Mouse (Mus musculus): ENCODE results near the gene Nbas. TPM values are rescaled to one million over a fixed set of nuclear protein-coding genes. Genes with fewer than 3 reads are reported as not detected.

Gene Nbas
- polyA plus RNA-seq, 1 experiment from 2014 or later, result 16.2 TPM

GRCm38 (mm10) chr12:13575605-13576600, 307.0 kb downstream of the Nbas start:
- peak overlapping the region; percentile 27; the same call in 1 of the 2 replicates for H3K27ac ChIP-seq (replicated peaks)
- no peak overlapping the region for H3K4me3 ChIP-seq
- peaks cover 31% of the 10 kb centered on the region for H3K4me1 ChIP-seq
- no peaks in the 10 kb centered on the region for H3K9me3 ChIP-seq
- H3K36me3 ChIP-seq (replicated peaks), result no peaks in the 10 kb centered on the region
- WGBS, result 90% methylated on average over 5 of the region's 5 CpGs
- DNase-seq (ENCODE audit: low spot score), result no peak
- H3K27me3 ChIP-seq (replicated peaks; ENCODE audit: low read depth, poor library complexity, severe bottlenecking), result no peaks in the 10 kb centered on the region

GRCm38 (mm10) chr12:13576761-13577160, 307.8 kb downstream of the Nbas start:
- WGBS, result 82% methylated on average over 4 of the region's 4 CpGs
- Histone ChIP-seq H3K27me3 (replicated peaks; ENCODE audit: low read depth, poor library complexity, severe bottlenecking) (no peaks in the 10 kb centered on the region), H3K4me3 (no peak overlapping the region), H3K27ac (replicated peaks) (no peak overlapping the region), H3K36me3 (replicated peaks) (no peaks in the 10 kb centered on the region), H3K9me3 (no peaks in the 10 kb centered on the region), H3K4me1 (peaks cover 31% of the 10 kb centered on the region)
- no peak for DNase-seq (ENCODE audit: low spot score)

- H3K27ac ChIP-seq (replicated peaks), result no peak overlapping the region
- no peak for DNase-seq (ENCODE audit: low spot score)
- no peaks in the 10 kb centered on the region for H3K27me3 ChIP-seq (replicated peaks; ENCODE audit: low read depth, poor library complexity, severe bottlenecking)
- no peak overlapping the region for H3K4me3 ChIP-seq
- H3K9me3 ChIP-seq, result no peaks in the 10 kb centered on the region
- H3K36me3 ChIP-seq (replicated peaks), result peaks cover 13% of the 10 kb centered on the region; the same call in 1 of the 2 replicates
- H3K4me1 ChIP-seq, result peaks cover 18% of the 10 kb centered on the region
- 92% methylated on average over 1 of the region's 1 CpGs for WGBS
Measured at GRCm38 (mm10) chr12:13580796-13581195, 311.9 kb downstream of the Nbas start.

- 92% methylated on average over 6 of the region's 6 CpGs for WGBS
- peaks cover 13% of the 10 kb centered on the region; the same call in 1 of the 2 replicates for H3K36me3 ChIP-seq (replicated peaks)
Measured at GRCm38 (mm10) chr12:13583386-13583785, 314.5 kb downstream of the Nbas start.

GRCm38 (mm10) chr12:13585527-13586156, 316.7 kb downstream of the Nbas start:
- WGBS, result 91% methylated on average over 6 of the region's 6 CpGs
- no peak for DNase-seq (ENCODE audit: low spot score)
- H3K4me1 ChIP-seq, result no peaks in the 10 kb centered on the region

More at GRCm38 (mm10) chr12:13583386-13583785, 314.5 kb downstream of the Nbas start:
- DNase-seq (ENCODE audit: low spot score), result no peak
- no peaks in the 10 kb centered on the region for H3K4me1 ChIP-seq
- H3K27ac ChIP-seq (replicated peaks), result no peak overlapping the region
- no peak overlapping the region for H3K4me3 ChIP-seq
- H3K9me3 ChIP-seq, result no peaks in the 10 kb centered on the region
- H3K27me3 ChIP-seq (replicated peaks; ENCODE audit: low read depth, poor library complexity, severe bottlenecking), result no peaks in the 10 kb centered on the region

GRCm38 (mm10) chr12:13587675-13588074, 318.7 kb downstream of the Nbas start:
- Histone ChIP-seq H3K27ac (replicated peaks) (no peak overlapping the region), H3K4me1 (no peaks in the 10 kb centered on the region), H3K36me3 (replicated peaks) (peaks cover 13% of the 10 kb centered on the region; the same call in 1 of the 2 replicates), H3K27me3 (replicated peaks; ENCODE audit: low read depth, poor library complexity, severe bottlenecking) (no peaks in the 10 kb centered on the region), H3K9me3 (no peaks in the 10 kb centered on the region), H3K4me3 (no peak overlapping the region)
- WGBS, result 86% methylated on average over 4 of the region's 4 CpGs
- DNase-seq (ENCODE audit: low spot score), result no peak

More at GRCm38 (mm10) chr12:13585527-13586156, 316.7 kb downstream of the Nbas start:
- no peaks in the 10 kb centered on the region for H3K9me3 ChIP-seq
- H3K4me3 ChIP-seq, result no peak overlapping the region
- H3K36me3 ChIP-seq (replicated peaks), result peaks cover 13% of the 10 kb centered on the region; the same call in 1 of the 2 replicates
- H3K27me3 ChIP-seq (replicated peaks; ENCODE audit: low read depth, poor library complexity, severe bottlenecking), result no peaks in the 10 kb centered on the region
- no peak overlapping the region for H3K27ac ChIP-seq (replicated peaks)

GRCm38 (mm10) chr12:13589021-13589420, 320.1 kb downstream of the Nbas start:
- no peaks in the 10 kb centered on the region for H3K9me3 ChIP-seq

GRCm38 (mm10) chr12:13594746-13595469, 326.0 kb downstream of the Nbas start:
- Histone ChIP-seq H3K9me3 (no peaks in the 10 kb centered on the region), H3K4me3 (no peak overlapping the region), H3K36me3 (replicated peaks) (no peaks in the 10 kb centered on the region), H3K4me1 (no peaks in the 10 kb centered on the region), H3K27ac (replicated peaks) (no peak overlapping the region), H3K27me3 (replicated peaks; ENCODE audit: low read depth, poor library complexity, severe bottlenecking) (no peaks in the 10 kb centered on the region)
- WGBS, result 80% methylated on average over 9 of the region's 9 CpGs
- no peak for DNase-seq (ENCODE audit: low spot score)

More at GRCm38 (mm10) chr12:13589021-13589420, 320.1 kb downstream of the Nbas start:
- Histone ChIP-seq H3K27me3 (replicated peaks; ENCODE audit: low read depth, poor library complexity, severe bottlenecking) (no peaks in the 10 kb centered on the region), H3K4me1 (no peaks in the 10 kb centered on the region), H3K4me3 (no peak overlapping the region), H3K36me3 (replicated peaks) (peaks cover 4% of the 10 kb centered on the region; the same call in 1 of the 2 replicates), H3K27ac (replicated peaks) (no peak overlapping the region)
- DNase-seq (ENCODE audit: low spot score), result no peak
- 94% methylated on average over 5 of the region's 5 CpGs for WGBS

- Histone ChIP-seq H3K36me3 (replicated peaks) (no peaks in the 10 kb centered on the region), H3K4me1 (no peaks in the 10 kb centered on the region), H3K27ac (replicated peaks) (no peak overlapping the region), H3K9me3 (no peaks in the 10 kb centered on the region), H3K4me3 (no peak overlapping the region), H3K27me3 (replicated peaks; ENCODE audit: low read depth, poor library complexity, severe bottlenecking) (no peaks in the 10 kb centered on the region)
- 89% methylated on average over 2 of the region's 2 CpGs for WGBS
- no peak for DNase-seq (ENCODE audit: low spot score)
Measured at GRCm38 (mm10) chr12:13597026-13597425, 328.1 kb downstream of the Nbas start.

GRCm38 (mm10) chr12:13598545-13598944, 329.6 kb downstream of the Nbas start:
- Histone ChIP-seq H3K27ac (replicated peaks) (no peak overlapping the region), H3K27me3 (replicated peaks; ENCODE audit: low read depth, poor library complexity, severe bottlenecking) (no peaks in the 10 kb centered on the region), H3K9me3 (no peaks in the 10 kb centered on the region), H3K4me3 (no peak overlapping the region), H3K4me1 (no peaks in the 10 kb centered on the region), H3K36me3 (replicated peaks) (no peaks in the 10 kb centered on the region)
- 75% methylated on average over 4 of the region's 4 CpGs for WGBS
- no peak for DNase-seq (ENCODE audit: low spot score)

- Histone ChIP-seq H3K36me3 (replicated peaks) (no peaks in the 10 kb centered on the region), H3K27ac (replicated peaks) (no peak overlapping the region), H3K9me3 (no peaks in the 10 kb centered on the region)
Measured at GRCm38 (mm10) chr12:13602414-13602813, 333.5 kb downstream of the Nbas start.

GRCm38 (mm10) chr12:13607021-13607420, 338.1 kb downstream of the Nbas start:
- DNase-seq (ENCODE audit: low spot score), result no peak

More at GRCm38 (mm10) chr12:13602414-13602813, 333.5 kb downstream of the Nbas start:
- Histone ChIP-seq H3K27me3 (replicated peaks; ENCODE audit: low read depth, poor library complexity, severe bottlenecking) (no peaks in the 10 kb centered on the region), H3K4me1 (no peaks in the 10 kb centered on the region), H3K4me3 (no peak overlapping the region)
- peak; percentile 41 for DNase-seq (ENCODE audit: low spot score)

More at GRCm38 (mm10) chr12:13607021-13607420, 338.1 kb downstream of the Nbas start:
- 85% methylated on average over 2 of the region's 2 CpGs for WGBS
- Histone ChIP-seq H3K4me1 (no peaks in the 10 kb centered on the region), H3K9me3 (no peaks in the 10 kb centered on the region), H3K4me3 (no peak overlapping the region), H3K36me3 (replicated peaks) (no peaks in the 10 kb centered on the region), H3K27me3 (replicated peaks; ENCODE audit: low read depth, poor library complexity, severe bottlenecking) (no peaks in the 10 kb centered on the region), H3K27ac (replicated peaks) (no peak overlapping the region)
